Mouse (Mus musculus): Measurements from ENCODE around the gene Gm17617.

- TF ChIP-seq POLR2A (IDR thresholded peaks at IDR 0.05; ENCODE audit: insufficient read length, low read depth) (peak; percentile 97), USF1 (IDR thresholded peaks at IDR 0.05; ENCODE audit: low read depth) (no peak), MYOG (IDR thresholded peaks at IDR 0.05; ENCODE audit: control insufficient read depth in 1 of 3, insufficient read depth in 1 of 3, insufficient read length in 2 of 3, low read depth in 2 of 3) (peak in 2 of 3 experiments; percentile 4 to 19), MAX (IDR thresholded peaks at IDR 0.05; ENCODE audit: low read depth) (no peak)
These were observed 33.4 kb downstream of the Gm17617 start, which contains the start of gene Uimc1 for GRCm38 (mm10) chr13:55099726-55100478.
